Mouse (Mus musculus): ENCODE results near the gene Tgif1. TPM values are rescaled to one million over a fixed set of nuclear protein-coding genes. Genes with fewer than 3 reads are reported as not detected.

Gene Tgif1
- 44.6 and 45.2 TPM in 2 replicates for polyA plus RNA-seq (2012; rRNA removed)

DNA sequence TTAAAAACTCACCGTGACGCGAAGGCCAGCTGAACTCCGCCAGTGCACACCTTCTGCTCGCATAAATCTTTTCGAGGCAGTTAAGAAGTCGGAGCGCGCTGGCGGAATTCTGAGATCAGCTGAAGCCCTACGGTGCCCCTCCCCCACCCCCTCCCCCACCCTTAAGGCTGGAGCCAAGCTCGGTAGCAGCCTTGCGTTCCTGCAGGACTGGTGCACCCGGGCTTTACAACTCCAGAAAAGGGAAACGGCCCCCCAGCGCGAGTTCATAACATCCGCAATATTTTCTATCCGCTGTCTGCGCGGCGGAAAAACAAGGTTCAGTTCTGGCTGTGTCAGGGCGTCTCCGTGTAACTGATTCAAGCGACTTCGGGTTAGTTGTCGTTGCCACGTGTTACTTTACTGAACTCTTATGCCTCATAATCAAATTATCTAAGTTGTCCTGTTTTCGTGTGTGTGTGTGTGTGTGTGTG is at the start of gene Tgif1:
Gene Tgif1 (minus strand): TSS at position 111 of the 470 bp plus-strand sequence.
- Histone ChIP-seq H3K27ac (ENCODE audit: control insufficient read depth, insufficient read depth, low read length) (peak within 1 kb of the TSS; percentile 45; the same call in 1 of the 2 replicates), H3K27me3 (ENCODE audit: control insufficient read depth, insufficient read depth, low read length) (no peaks in the 10 kb centered on the region), H3K4me3 (ENCODE audit: control insufficient read depth, insufficient read depth, low read length) (peak within 1 kb of the TSS; percentile 83), H3K4me1 (replicated peaks; ENCODE audit: control insufficient read depth, insufficient read depth, low read length) (0 out of 2 replicates have a peak, but pooled peaks cover 3% of the 10 kb centered on the region), H3K36me3 (ENCODE audit: control insufficient read depth, insufficient read depth, low read length) (no peaks in the 10 kb centered on the region)
- DNase-seq = peak; percentile 52
- under 1% methylated on average over 29 of the region's 29 CpGs for WGBS
- TF ChIP-seq POLR2A (IDR thresholded peaks at IDR 0.05; ENCODE audit: control insufficient read depth, extremely low read depth, insufficient read depth, low read length, poor library complexity) (no peak), CTCF (IDR thresholded peaks at IDR 0.05; ENCODE audit: borderline replicate concordance, control insufficient read depth, extremely low read depth, insufficient read depth, low read length, poor library complexity) (no peak)

- TF ChIP-seq POLR2A (IDR thresholded peaks at IDR 0.05; ENCODE audit: control insufficient read depth, extremely low read depth, insufficient read depth, low read length, poor library complexity) (no peak), CTCF (IDR thresholded peaks at IDR 0.05; ENCODE audit: borderline replicate concordance, control insufficient read depth, extremely low read depth, insufficient read depth, low read length, poor library complexity) (no peak)
- no peaks in the 10 kb centered on the region for H3K4me1 ChIP-seq (replicated peaks; ENCODE audit: control insufficient read depth, insufficient read depth, low read length)
- 94% methylated on average over 10 of the region's 10 CpGs for WGBS
- H3K27me3 ChIP-seq (ENCODE audit: control insufficient read depth, insufficient read depth, low read length) = no peaks in the 10 kb centered on the region
- no peaks in the 10 kb centered on the region for H3K36me3 ChIP-seq (ENCODE audit: control insufficient read depth, insufficient read depth, low read length)
- H3K27ac ChIP-seq (ENCODE audit: control insufficient read depth, insufficient read depth, low read length) = no peak overlapping the region
- DNase-seq = no peak
- no peak overlapping the region for H3K4me3 ChIP-seq (ENCODE audit: control insufficient read depth, insufficient read depth, low read length)
These were observed 47.3 kb upstream of the Tgif1 start for GRCm38 (mm10) chr17:70900660-70901059.

DNA sequence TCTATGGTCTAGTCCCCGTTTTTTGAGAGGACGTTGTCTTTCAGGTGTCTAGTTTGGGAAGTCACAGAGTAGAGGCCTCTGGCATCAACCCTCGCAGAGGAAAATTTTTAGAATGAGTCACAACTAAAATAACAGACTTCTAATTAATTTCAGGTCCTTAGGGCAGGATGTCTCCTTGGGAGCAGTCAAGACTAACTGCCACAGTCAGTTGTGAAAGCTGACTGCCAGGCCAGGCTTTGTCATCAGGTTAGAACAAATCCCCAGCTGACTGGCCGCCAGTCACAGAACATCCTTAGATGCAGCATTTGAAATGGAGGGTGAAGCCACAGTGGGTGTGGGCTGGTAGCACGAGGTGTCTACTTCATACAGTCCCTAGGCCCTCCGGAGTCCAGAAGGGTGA is 46.3 kb upstream of the Tgif1 start:
- no peaks in the 10 kb centered on the region for H3K27me3 ChIP-seq (ENCODE audit: control insufficient read depth, insufficient read depth, low read length)
- DNase-seq = no peak
- no peak for TF ChIP-seq POLR2A (IDR thresholded peaks at IDR 0.05; ENCODE audit: control insufficient read depth, extremely low read depth, insufficient read depth, low read length, poor library complexity)
- TF ChIP-seq CTCF (IDR thresholded peaks at IDR 0.05; ENCODE audit: borderline replicate concordance, control insufficient read depth, extremely low read depth, insufficient read depth, low read length, poor library complexity) = no peak
- no peak overlapping the region for H3K27ac ChIP-seq (ENCODE audit: control insufficient read depth, insufficient read depth, low read length)
- H3K4me3 ChIP-seq (ENCODE audit: control insufficient read depth, insufficient read depth, low read length) = no peak overlapping the region
- H3K4me1 ChIP-seq (replicated peaks; ENCODE audit: control insufficient read depth, insufficient read depth, low read length) = no peaks in the 10 kb centered on the region
- WGBS = 94% methylated on average over 6 of the region's 6 CpGs
- no peaks in the 10 kb centered on the region for H3K36me3 ChIP-seq (ENCODE audit: control insufficient read depth, insufficient read depth, low read length)

DNA sequence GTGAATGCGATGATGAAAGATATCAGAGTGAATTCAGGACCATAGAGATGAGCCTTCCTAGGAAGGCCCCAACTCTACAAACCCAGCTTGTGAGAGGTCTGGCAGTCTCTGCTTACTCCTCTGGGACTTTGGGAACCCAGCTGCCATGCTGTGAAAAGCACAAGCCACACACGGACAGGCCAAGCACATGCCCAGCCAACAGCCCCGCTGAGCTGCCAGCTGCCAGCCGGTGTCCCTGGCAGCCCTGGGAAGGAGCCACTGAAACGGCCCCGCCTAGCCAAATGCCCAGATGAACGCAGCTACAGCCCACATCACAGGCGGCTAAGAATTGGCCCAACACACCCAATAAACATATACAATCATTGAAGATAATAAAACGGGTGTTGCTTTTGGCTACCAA is 41.5 kb upstream of the Tgif1 start:
- Histone ChIP-seq H3K36me3 (ENCODE audit: control insufficient read depth, insufficient read depth, low read length) (no peaks in the 10 kb centered on the region), H3K27ac (ENCODE audit: control insufficient read depth, insufficient read depth, low read length) (no peak overlapping the region), H3K4me3 (ENCODE audit: control insufficient read depth, insufficient read depth, low read length) (no peak overlapping the region), H3K4me1 (replicated peaks; ENCODE audit: control insufficient read depth, insufficient read depth, low read length) (no peaks in the 10 kb centered on the region), H3K27me3 (ENCODE audit: control insufficient read depth, insufficient read depth, low read length) (no peaks in the 10 kb centered on the region)
- DNase-seq = no peak
- 96% methylated on average over 9 of the region's 9 CpGs for WGBS
- TF ChIP-seq CTCF (IDR thresholded peaks at IDR 0.05; ENCODE audit: borderline replicate concordance, control insufficient read depth, extremely low read depth, insufficient read depth, low read length, poor library complexity) = no peak
- TF ChIP-seq POLR2A (IDR thresholded peaks at IDR 0.05; ENCODE audit: control insufficient read depth, extremely low read depth, insufficient read depth, low read length, poor library complexity) = no peak

GRCm38 (mm10) chr17:70893151-70893550 is 39.8 kb upstream of the Tgif1 start:
- 85% methylated on average over 5 of the region's 5 CpGs for WGBS
- no peaks in the 10 kb centered on the region for H3K4me1 ChIP-seq (replicated peaks; ENCODE audit: control insufficient read depth, insufficient read depth, low read length)
- TF ChIP-seq CTCF (IDR thresholded peaks at IDR 0.05; ENCODE audit: borderline replicate concordance, control insufficient read depth, extremely low read depth, insufficient read depth, low read length, poor library complexity) = no peak
- no peak for TF ChIP-seq POLR2A (IDR thresholded peaks at IDR 0.05; ENCODE audit: control insufficient read depth, extremely low read depth, insufficient read depth, low read length, poor library complexity)
- no peak overlapping the region for H3K4me3 ChIP-seq (ENCODE audit: control insufficient read depth, insufficient read depth, low read length)
- H3K27ac ChIP-seq (ENCODE audit: control insufficient read depth, insufficient read depth, low read length) = no peak overlapping the region
- no peak for DNase-seq
- no peaks in the 10 kb centered on the region for H3K27me3 ChIP-seq (ENCODE audit: control insufficient read depth, insufficient read depth, low read length)
- H3K36me3 ChIP-seq (ENCODE audit: control insufficient read depth, insufficient read depth, low read length) = no peaks in the 10 kb centered on the region

DNA sequence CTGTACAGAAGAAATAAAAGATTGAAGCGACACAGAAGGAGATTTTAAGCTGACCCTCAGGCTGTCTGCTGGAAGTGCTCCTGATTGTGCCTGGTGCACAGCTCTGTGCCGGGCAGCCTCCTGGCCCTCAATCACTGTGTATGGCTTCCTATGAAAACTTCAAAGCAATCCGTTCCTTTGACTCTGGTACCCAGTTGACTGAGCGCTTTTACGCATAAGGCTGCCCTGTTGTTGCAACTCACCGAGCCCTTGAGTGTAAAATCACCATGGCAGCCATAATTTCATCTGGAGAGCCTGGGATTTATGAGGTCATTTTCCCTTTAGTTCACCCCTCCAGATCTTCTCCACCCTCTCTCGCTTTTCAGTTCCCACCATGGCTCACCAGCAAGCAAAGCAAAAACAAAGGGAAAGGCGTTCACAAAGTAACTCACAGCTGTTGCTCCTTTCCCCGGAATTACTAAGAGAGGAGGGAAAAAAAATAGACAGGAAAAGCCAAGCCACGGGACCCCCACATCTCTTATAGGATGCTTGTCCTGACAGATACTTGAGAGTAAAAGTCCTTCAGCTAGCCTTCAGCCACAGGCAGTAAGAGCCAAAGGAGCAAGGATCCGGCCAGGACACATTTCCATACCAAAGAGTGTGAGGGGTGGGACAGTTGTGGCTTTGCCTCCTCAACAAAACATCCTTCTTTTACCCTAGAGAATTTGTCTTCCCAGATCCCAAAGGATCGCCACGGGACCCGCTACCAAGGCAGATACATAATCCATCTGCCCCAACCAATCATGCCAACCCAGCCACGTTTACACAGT is 39.1 kb upstream of the Tgif1 start:
- H3K27ac ChIP-seq (ENCODE audit: control insufficient read depth, insufficient read depth, low read length) = no peak overlapping the region
- H3K4me3 ChIP-seq (ENCODE audit: control insufficient read depth, insufficient read depth, low read length) = no peak overlapping the region
- no peak for TF ChIP-seq POLR2A (IDR thresholded peaks at IDR 0.05; ENCODE audit: control insufficient read depth, extremely low read depth, insufficient read depth, low read length, poor library complexity)
- TF ChIP-seq CTCF (IDR thresholded peaks at IDR 0.05; ENCODE audit: borderline replicate concordance, control insufficient read depth, extremely low read depth, insufficient read depth, low read length, poor library complexity) = no peak
- H3K4me1 ChIP-seq (replicated peaks; ENCODE audit: control insufficient read depth, insufficient read depth, low read length) = no peaks in the 10 kb centered on the region
- DNase-seq = no peak
- no peaks in the 10 kb centered on the region for H3K36me3 ChIP-seq (ENCODE audit: control insufficient read depth, insufficient read depth, low read length)
- WGBS = 96% methylated on average over 15 of the region's 15 CpGs
- H3K27me3 ChIP-seq (ENCODE audit: control insufficient read depth, insufficient read depth, low read length) = no peaks in the 10 kb centered on the region
